Mouse (Mus musculus) gastrocnemius, adult 2 months (tissue): ENCODE measurements around the gene Gm15448. TPM values are rescaled to one million over a fixed set of nuclear protein-coding genes. Genes with fewer than 3 reads are reported as not detected.
A peak's percentile ranks its signal among the peaks of the same experiment; 100 is the strongest.
"Not testable (repeated sequence)": the region's sequence is repeated elsewhere in the genome, so short reads cannot be mapped to it uniquely, and the experiment has no call there.

Source experiments
- DNase-seq: peaks from one replicate; pipeline ENCODE4 v3.0.0; 2022
- H3K27ac ChIP-seq: fragments of 200-600 bp; 2 replicates; pipeline ENCODE4 v1.8.1; 2022; ENCODE audit warnings: mild to moderate bottlenecking
- H3K4me3 ChIP-seq: fragments of 200-600 bp; 2 replicates; pipeline ENCODE4 v1.8.1; 2022; ENCODE audit warnings: mild to moderate bottlenecking, moderate library complexity
- CTCF ChIP-seq: fragments of 200-600 bp; IDR thresholded peaks from 2 replicates; pipeline ENCODE4 v1.8.1; 2022; ENCODE audit warnings: antibody characterized with exemption, mild to moderate bottlenecking, moderate library complexity
- intact Hi-C: fragments of 180-260 bp; cut with DNase I; formaldehyde crosslinking; loops from one replicate; pipeline ENCODE4 v1.15.1; 2025
- long read RNA-seq, 2 experiments: library from polyadenylated mRNA; stranded (forward); transcript quantifications; one replicate each; pipeline ENCODE4 v2.0.0; 2021
- total RNA-seq, 2 experiments: library from RNA; stranded (reverse); gene quantifications; 2 replicates each; pipeline ENCODE4 v1.2.3; 2021

Gm15448 gene
- total RNA-seq = not detected
- long read RNA-seq, experiment 1 = 0 reads
- long read RNA-seq, experiment 2 = 0 reads

DNA sequence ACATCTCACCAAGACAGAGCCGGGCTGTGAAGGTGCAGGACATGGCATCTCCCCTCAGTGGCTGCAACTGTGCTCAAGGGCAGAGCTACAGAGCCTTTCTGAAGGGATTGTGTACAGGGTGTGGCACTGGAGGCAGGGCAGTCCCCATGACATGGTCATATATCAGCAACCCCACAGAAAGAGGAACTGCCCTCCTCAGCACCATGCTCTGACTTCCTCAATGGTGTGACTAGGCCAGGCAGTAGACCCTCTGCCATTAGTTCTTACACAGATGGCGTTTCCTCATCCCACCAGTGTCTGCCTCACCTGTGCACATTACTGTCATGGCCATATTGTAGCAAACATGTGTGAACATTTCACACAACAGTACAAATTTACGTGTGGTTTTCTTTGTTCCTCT lies at the start of gene Gm15448:
Gm15448 (minus strand) TSS at position 89 of the 400 bp plus-strand sequence.
- DNase-seq, H3K27ac ChIP-seq, intact Hi-C loops, H3K4me3 ChIP-seq: not testable (repeated sequence)

DNA sequence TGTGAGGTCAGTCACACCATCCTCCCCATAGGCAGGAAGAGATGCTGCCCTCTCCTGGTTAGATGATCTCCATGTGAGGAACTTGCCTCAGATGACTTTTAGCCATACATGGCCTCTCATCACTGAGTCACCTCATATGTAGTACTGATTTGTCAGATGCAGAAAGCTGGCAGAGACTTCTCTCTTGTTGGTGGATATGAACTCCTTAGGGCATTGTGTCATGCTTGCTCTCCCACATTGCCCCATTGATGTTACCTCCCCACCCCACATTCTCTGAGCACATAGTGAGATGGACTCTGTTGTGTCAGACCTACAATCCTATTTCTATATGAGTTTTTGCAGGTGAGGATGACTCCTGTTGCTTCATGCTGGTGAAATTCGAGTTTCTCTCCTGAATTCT lies 49.5 kb upstream of the Gm15448 start:
- intact Hi-C loops, H3K27ac ChIP-seq, H3K4me3 ChIP-seq, DNase-seq: not testable (repeated sequence)

GRCm38 (mm10) chr7:3844951-3845350 lies 19.5 kb upstream of the Gm15448 start, which contains the start of gene Pira2:
Gene Pira2 (minus strand): TSS chr7:3845051.
- intact Hi-C loops, H3K4me3 ChIP-seq, H3K27ac ChIP-seq, DNase-seq: not testable (repeated sequence)

- H3K4me3 ChIP-seq, DNase-seq, intact Hi-C loops, H3K27ac ChIP-seq: not testable (repeated sequence)
Measured at GRCm38 (mm10) chr7:3837854-3838253, 12.4 kb upstream of the Gm15448 start.

- DNase-seq, H3K27ac ChIP-seq, intact Hi-C loops, H3K4me3 ChIP-seq: not testable (repeated sequence)
Measured at GRCm38 (mm10) chr7:3830633-3831032, 5.1 kb upstream of the Gm15448 start.

DNA sequence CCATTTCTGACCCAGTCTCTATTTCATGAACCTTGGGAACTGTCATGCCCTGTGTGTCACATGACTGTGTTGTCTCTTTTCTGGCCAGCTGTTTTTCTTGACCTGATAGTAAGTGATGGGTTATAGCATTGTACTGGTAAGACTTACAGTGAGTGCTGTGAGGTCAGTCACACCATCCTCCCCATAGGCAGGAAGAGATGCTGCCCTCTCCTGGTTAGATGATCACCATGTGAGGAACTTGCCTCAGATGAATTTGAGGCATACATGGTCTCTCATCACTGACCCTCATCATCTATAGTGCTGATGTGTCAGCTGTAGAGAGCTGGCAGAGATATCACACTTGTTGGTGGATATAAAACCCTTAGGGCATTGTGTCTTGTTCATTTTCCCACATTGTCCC lies 13.6 kb downstream of the Gm15448 start:
- DNase-seq, H3K4me3 ChIP-seq, H3K27ac ChIP-seq, intact Hi-C loops: not testable (repeated sequence)
- TF ChIP-seq CTCF = peak; percentile 24

DNA sequence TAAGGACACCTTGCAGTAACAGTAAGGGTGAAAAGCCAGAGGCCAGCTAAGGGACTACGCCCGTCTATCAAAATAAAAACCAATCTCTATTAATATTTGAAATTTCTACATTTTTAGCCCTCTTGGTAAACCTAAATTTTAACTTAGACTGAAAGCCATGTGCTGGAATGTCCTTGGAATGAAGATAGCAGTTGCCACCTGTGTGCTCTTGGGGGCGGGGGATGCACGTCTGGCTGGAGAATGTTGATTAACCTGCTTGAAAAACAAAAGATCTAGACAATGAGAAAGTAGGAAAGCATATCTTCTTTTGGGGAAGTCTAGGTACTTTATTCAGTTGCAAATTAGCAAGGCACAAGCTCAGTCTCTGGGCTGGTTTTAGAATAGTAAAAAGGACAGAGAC lies 22.6 kb downstream of the Gm15448 start:
- H3K27ac ChIP-seq, DNase-seq, intact Hi-C loops, H3K4me3 ChIP-seq: not testable (repeated sequence)

DNA sequence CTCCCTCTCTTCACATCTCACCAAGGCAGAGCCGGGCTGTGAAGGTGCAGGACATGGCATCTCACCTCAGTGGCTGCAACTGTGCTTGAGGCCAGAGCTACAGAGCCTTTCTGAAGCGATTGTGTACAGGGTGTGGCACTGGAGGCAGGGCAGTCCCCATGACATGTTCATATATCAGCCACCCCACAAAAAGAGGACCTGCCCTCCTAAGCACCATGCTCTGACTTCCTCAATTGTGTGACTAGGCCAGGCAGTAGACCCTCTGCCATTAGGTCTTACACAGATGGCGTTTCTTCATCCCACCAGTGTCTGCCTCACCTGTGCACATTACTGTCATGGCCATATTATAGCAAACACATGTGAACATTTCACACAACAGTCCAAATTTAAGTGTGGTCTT lies 25.5 kb downstream of the Gm15448 start:
- intact Hi-C loops, H3K4me3 ChIP-seq, H3K27ac ChIP-seq, DNase-seq: not testable (repeated sequence)

- intact Hi-C loops, H3K4me3 ChIP-seq, H3K27ac ChIP-seq, DNase-seq: not testable (repeated sequence)
Measured at GRCm38 (mm10) chr7:3796286-3796685, 29.2 kb downstream of the Gm15448 start.

Other genes with a start within 250 kb of the Gm15448 start
- not detected for gene Oscar, start 209.5 kb downstream of the Gm15448 start, total RNA-seq
- gene Ndufa3, start 208.3 kb downstream of the Gm15448 start, total RNA-seq = 1,000 to 10,000 TPM in 1 of 2 experiments, 100 to 1,000 TPM in 1; 931 to 1,252 TPM
- 10 to 100 TPM; 14.0 to 16.2 TPM for gene Tfpt, start 195.8 kb downstream of the Gm15448 start, total RNA-seq
- 10 to 100 TPM; 20.8 to 22.1 TPM for gene Prpf31, start 195.7 kb downstream of the Gm15448 start, total RNA-seq
- 10 to 100 TPM; 16.0 to 20.2 TPM for gene Cnot3, start 180.4 kb downstream of the Gm15448 start, total RNA-seq
- gene Leng1, start 159.8 kb downstream of the Gm15448 start, total RNA-seq = 1 to 10 TPM; 4.9 to 6.8 TPM
- gene Tmc4, start 148.1 kb downstream of the Gm15448 start, total RNA-seq = 1 to 10 TPM in 1 of 2 experiments, under 1 TPM in 1; 0.38 to 1.3 TPM
- gene Tsen34, start 132.8 kb downstream of the Gm15448 start, total RNA-seq = 10 to 100 TPM; 22.7 to 31.9 TPM
- 10 to 100 TPM in 1 of 2 experiments, 1 to 10 TPM in 1; 8.9 to 10.1 TPM for gene Mboat7, start 132.2 kb downstream of the Gm15448 start, total RNA-seq
- gene Rps9, start 121.7 kb downstream of the Gm15448 start, total RNA-seq = 100 to 1,000 TPM; 399 to 461 TPM
- under 1 TPM; 0.61 to 0.84 TPM for gene Pirb, start 105.3 kb downstream of the Gm15448 start, total RNA-seq
- gene Pira2, start 19.4 kb upstream of the Gm15448 start, total RNA-seq = not detected
- not detected for gene Gm14548, start 72.4 kb upstream of the Gm15448 start, total RNA-seq
- under 1 TPM; 0.13 to 0.28 TPM for gene Lilra6, start 89.8 kb upstream of the Gm15448 start, total RNA-seq
- under 1 TPM; 0.25 to 0.48 TPM for gene Lair1, start 237.5 kb upstream of the Gm15448 start, total RNA-seq